Mouse (Mus musculus): ENCODE measurements around the gene Ldlrad1.

The Ldlrad1 gene

DNA sequence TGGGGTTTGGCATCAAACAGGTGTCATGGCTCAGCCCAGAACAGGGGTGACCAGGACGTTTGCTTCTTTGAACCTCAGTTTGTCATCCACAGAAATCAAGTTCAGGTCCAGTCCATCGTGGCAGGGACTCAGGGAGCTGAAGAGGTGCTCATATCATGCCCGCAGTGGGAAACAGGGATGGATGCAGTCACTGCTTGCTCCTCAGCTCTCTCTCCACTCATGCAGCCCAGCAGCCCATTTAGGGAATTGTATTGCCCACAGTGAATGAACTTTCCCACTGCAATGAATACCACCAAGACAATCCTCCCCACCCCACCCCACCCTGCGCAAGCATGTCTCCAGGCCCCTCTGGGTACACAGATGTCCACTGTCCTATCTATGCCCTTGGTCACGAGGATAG lies 3.0 kb downstream of the Ldlrad1 start:
- no peak for DNase-seq (ENCODE audit: low read depth)

DNA sequence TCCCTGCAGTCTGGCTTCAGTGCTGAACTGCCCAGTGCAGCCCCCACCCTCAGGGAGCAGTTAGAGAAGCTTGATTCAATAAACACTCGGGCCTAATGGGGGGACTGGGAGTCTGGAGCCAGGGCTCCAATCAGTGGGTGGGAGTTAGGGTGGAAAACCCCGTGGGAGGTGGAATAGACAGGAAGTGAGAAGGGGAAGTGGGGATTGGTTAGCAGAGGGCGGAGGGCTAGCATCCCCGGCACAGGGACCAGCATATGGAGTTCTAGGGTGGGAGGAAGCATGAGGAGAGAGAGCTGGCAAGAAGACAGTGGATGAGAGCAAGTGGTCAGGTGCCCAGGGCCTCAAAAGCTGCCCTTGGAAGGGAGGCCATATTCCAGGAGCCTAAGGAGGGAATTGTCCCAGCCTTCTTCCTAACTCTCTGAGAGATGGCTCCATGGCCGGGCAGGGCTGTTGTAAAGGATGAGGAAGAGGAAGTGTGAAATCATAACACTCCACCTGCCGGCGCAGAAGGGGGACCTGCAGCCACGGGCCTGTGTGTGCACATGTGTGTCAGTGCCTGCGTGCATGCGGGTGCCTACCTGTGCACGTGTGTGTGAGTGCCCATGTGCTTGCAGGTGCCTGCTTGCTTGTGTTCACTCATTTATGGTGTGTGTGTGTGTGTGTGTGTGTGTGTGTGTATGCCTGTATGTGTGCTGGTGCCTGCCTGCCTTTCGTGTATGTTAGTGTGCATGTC lies 4.5 kb downstream of the Ldlrad1 start:
- DNase-seq (ENCODE audit: low read depth) = no peak

DNA sequence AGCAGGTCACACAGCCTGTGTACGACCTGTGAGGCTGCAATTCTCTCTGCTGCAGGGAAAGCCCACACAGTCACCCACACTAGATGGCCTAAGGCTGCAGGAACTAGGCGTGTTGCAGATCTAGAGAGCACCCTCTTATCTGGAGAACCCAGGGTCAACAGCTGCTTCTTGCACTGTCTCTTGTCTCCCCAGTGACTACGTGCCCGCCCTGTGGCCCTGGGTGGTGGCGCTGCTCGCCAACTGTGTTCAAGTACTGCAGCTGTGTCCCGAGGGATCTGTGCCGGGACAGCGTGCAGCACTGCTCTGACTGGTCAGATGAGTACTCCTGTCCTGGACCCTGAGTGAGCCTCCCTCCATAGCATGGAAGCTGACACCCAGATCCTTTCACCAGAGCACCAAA lies 8.6 kb downstream of the Ldlrad1 start:
- no peak for DNase-seq (ENCODE audit: low read depth)

DNA sequence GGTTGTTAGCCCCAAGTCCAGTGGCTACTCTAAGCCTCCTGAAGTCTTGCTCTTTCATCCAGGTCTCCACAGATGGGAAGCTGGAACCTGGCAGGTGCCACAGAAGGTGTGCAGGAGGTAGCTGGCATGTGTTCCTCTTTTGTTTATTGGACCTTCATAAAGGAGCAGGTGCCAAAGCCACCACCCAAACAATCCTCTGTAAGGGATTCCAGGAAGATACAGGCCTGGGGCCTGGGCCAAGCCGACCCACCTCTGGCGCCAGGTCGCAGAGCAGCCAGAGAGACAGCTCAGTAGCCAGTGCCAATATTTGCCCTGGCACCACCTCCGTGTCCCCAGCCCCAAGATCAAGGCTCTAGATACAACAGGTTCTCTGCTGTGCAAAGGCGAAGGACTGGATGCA lies 12.5 kb downstream of the Ldlrad1 start:
- no peak for DNase-seq (ENCODE audit: low read depth)

DNA sequence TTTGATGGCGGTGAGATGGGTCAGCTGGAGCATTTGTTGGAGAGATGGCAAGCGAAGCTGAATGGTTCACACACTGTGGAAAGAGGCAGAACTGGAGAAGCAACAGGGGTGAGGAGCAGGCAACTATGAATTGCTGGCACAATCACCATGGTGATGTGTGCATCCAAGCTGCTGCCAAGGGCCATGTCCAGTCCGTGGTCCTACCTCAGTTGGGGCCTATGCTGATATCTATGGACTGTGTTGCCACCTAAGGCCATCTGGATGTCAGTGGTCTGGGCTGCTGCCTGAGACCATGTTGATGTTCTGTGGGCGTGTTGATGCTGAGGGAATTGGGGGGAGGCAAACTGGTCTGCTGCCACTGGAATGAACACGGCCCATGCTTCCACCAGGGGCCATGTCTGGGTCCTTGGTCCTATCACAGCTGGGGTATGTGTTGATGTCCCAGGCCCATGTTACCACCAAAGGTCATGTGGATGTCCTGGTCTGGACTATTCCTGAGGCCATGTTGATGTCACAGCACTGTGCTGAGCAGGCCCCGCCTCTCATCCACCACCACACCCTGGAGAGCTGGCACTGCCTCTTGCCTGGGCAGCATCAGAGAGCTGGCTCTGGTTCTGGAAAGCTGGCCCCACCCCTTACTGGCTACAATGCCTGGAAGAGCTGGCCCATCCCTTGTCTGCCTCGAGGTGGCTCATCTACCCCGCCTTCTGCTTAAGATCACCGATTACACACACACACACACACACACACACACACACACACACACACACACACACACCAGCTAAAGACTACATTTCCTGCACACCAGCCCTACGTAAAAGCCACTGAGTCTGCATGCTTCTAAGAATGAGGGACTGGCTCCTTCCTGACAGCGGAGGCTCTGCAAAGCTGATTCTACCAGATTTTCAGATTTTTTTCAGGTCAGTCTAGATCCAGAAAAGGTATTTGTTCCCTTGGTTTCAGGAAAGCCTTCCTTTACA lies 14.5 kb downstream of the Ldlrad1 start:
- peak; percentile 77 for DNase-seq (ENCODE audit: low read depth)

DNA sequence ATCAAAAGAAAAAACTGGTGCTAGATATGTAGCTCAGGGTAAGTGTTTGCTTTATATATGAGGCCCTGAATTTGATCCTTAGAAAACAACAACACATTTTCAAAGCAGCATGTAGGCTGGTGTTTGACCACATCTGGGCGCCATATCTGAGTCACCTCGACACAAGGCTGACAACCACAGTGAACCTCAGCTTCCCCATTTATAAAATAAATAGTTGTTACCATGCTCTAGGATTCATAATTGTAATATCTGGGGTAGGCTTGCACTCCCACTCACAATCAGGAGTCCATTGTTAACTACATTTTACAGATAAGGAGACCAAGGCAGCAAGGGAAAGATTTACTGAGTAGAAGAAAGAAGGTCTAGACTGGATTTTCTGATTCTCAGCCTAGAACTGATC lies 17.3 kb downstream of the Ldlrad1 start:
- DNase-seq (ENCODE audit: low read depth) = no peak

DNA sequence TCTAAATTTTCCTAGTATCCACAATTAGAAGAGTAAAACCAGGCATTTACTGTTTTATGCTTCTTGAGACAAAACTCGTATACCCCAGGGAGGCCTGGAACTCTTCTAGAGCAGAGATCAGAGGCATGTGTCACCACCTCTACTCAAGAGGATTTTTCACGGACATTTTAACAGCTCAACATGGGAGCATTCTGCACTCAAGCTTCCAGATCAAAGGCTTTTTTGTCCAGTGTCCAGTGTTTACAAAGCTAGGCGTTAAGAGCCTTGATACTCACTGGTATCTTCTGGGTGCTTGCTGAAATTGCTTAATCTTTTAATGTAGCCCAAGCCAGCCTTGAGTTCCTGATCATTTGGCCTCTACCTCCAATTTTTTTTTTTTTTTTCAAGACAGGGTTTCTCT lies 23.2 kb downstream of the Ldlrad1 start:
- no peak for DNase-seq (ENCODE audit: low read depth)

DNA sequence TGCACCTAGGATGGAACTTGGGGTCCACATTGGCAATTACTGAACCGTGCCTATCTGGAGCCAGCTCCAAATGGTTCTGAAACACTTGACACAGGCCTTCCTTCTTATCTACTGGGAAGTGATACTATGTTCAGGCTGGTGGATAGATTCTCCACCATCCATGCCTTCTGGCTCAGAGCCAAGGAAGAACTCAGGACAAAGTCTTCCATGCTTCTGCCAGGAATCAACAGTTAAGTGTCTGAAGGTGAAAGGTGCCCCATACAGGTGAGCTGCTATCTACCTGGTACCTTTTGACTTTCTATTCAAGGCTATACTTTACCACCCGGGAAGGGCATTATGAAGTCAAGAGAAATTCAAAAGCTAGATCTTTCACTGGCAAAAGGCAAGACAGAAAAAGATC lies 29.3 kb downstream of the Ldlrad1 start:
- no peak for DNase-seq (ENCODE audit: low read depth)

DNA sequence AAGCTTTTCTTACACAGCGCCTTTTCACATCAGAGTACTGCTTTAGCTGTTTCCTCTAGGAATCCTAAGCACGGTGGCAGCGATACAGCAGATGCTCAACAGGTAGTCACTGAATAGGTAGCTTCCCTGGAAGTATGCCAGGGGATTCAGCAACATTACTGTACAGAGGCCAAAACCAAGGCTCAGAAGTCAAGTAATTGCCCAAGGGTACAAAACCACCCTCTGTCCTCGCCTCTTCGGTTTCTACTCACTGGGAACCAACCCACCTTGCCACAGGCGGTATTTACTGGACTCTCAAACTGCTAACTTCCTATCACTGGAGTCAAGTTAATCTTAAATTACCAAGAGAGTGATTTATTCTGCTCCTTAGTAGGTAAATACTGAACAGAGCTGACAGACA lies 31.2 kb downstream of the Ldlrad1 start:
- no peak for DNase-seq (ENCODE audit: low read depth)

DNA sequence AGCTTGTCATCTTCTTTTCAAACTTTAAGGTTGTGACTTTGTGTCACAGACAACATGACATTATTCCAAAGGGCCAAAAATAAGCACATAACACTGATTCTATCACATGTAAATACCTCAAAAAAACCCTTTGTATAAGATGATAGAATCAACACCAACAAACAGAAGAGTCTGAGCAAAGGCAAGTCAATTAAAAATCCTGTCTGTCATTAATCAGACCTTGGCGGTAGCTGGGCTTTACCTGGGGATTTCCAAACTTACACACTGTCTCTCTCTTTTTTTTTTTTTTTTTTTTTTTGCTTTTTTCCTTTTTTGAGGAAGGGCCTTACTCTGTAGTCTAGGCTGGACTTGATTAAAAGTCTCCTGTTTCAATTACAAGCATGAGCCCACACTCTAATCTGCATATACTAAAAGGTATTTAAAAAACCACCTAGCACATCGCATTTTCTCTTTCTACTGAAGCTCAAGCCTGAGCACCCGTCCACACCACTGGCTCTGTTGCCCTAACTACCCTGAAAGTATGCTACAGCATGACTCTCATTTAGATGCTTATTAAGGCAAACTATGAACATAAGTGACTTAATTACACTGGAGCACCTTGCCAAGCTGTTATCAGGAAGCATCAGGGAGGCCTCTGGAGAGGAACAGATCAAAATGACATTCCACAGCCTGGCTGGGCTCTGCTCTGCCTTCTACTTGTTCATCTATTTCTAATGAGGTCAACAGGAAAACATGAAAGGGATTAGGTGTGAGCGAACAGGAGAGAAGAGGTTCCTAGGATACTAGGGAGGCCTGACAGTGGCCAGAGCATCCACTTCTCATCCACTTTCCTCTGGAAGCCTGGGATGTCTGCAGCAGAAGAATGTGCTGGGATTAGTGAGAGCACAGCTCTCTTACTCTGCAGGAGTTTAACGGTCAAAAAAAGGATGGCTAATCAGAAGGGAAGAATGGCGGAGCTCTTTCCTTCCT lies 34.7 kb downstream of the Ldlrad1 start:
- no peak for DNase-seq (ENCODE audit: low read depth)

DNA sequence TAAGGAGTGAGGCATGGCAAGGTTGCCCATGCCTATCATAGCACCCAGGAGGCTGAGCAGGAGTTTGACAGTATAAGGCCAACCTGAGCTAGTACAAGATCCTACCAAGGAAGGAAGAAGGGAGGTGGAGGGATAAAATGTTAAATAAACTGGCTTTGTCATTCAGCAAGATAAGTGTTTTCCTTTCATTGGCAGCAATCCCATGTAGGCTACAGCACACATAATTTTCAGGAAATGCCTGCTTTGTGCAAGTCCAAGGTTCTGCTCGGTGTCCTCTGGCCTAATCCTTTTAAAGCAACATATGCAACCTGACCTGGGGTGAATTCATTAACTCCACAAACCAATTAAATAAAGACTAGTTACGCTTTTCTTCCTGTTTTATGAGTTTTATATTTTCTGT lies 36.4 kb downstream of the Ldlrad1 start:
- DNase-seq (ENCODE audit: low read depth) = peak; percentile 59

DNA sequence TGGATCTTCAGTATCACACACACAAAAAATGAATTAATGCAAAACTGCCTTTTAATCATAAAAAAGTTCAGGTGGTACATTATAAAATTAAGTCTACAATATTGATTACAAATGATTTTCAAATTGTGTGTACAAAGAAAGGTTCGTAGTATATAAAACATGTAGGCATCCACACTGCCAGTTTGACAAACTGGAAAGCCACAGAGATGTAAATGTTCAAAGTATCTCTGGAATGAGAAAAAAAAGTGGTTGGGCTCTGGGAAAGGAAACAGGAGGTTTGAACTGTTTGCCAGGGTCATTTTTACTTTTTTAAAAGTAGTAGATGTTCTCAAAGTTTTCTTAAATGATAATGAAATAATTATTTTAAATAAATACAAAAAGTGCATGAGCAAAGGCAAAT lies 37.1 kb downstream of the Ldlrad1 start:
- peak; percentile 64 for DNase-seq (ENCODE audit: low read depth)

DNA sequence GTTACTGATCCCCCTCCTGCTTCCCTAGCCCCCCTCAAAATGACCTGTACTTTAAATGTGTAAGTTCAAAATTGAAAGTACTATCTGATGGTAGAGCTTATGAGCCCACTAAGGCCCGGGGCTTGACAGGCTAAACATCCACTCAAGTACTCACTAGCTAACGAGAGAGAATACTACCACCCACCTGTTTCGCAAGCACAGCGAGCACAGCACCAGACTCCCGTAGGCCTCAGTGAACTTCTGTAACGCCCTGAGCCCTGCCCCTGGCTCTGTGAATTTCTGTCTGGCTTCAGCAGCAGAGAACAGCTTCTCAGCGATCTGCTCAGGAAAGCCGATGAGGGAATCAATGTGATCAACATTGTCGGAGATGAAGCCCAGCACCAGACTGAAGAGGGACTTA lies 38.1 kb downstream of the Ldlrad1 start:
- DNase-seq (ENCODE audit: low read depth) = peak; percentile 29

DNA sequence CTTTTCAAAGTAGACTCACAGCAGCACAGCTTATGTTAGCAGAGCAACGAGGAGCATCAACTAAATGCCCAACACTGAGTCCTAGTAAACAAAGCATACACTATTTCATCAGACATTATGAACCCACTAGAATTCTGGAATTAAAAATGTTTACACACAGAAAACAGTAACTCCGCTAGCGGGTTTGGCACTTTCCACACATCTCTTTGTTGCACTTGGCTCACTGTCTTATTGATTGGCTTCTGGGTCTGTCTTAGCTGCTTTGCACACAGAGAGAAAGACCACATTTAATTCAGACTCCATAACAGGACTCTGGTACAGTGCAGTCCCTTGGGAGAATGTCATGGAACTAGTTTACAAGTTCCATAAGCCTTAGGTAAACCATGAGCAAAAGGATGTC lies 39.1 kb downstream of the Ldlrad1 start:
- DNase-seq (ENCODE audit: low read depth) = peak; percentile 11

DNA sequence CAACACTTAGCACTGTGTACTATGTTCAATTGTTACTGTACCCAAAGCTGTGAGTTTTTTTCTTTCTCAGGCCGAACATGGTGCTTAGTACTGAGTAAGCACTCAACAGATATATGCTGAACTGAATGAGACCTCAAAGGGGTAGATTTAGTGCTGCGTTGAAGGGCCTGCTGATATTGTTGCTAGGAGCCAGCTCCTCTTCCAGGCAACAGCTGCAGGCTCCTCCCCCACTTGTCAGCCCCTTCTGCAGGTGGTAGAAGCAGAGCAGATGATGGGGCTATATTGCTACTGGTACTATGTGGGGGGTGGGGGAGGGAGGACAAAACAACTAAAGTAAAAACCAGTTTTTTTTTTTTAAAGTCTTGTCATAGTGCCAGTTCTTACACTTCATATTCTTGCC lies 40.5 kb downstream of the Ldlrad1 start:
- DNase-seq (ENCODE audit: low read depth) = no peak

DNA sequence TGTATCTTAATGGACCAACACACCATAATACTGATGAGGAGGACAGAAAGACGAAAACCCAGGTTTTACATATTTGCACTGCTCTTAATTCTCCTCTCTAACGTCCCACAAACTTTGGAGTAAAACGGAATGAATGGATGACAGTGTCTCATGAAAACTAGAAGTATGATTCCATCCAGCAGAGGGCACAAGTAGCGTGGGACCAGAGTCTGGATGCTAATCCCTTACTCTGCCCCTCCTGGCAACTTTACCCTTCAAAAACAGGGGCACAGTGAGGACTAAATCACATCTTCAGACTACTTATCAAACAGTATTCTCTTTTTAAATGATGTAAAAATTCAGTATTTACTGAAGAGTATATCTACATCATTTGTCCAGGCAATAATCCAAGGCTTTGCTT lies 41.5 kb downstream of the Ldlrad1 start:
- peak; percentile 82 for DNase-seq (ENCODE audit: low read depth)

DNA sequence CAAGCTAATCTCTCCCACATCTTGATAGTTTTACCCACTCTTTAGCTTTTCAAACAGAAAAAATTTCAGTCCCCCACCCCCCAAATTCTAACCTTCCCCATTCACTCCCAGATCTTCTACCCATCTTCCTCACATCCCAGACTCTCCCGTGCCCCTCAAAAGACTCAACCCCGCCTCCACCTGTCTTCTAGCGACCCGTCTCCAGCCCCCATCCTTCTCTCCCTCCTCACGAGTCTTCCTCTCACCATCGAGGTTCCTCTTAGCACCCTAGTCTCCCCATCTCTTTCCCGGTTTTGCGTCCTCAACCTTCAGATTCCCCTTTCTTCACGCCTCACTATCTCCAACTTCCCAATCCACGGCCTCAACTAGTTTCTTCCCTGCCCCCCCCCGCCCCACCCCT lies 43.5 kb downstream of the Ldlrad1 start:
- no peak for DNase-seq (ENCODE audit: low read depth)

DNA sequence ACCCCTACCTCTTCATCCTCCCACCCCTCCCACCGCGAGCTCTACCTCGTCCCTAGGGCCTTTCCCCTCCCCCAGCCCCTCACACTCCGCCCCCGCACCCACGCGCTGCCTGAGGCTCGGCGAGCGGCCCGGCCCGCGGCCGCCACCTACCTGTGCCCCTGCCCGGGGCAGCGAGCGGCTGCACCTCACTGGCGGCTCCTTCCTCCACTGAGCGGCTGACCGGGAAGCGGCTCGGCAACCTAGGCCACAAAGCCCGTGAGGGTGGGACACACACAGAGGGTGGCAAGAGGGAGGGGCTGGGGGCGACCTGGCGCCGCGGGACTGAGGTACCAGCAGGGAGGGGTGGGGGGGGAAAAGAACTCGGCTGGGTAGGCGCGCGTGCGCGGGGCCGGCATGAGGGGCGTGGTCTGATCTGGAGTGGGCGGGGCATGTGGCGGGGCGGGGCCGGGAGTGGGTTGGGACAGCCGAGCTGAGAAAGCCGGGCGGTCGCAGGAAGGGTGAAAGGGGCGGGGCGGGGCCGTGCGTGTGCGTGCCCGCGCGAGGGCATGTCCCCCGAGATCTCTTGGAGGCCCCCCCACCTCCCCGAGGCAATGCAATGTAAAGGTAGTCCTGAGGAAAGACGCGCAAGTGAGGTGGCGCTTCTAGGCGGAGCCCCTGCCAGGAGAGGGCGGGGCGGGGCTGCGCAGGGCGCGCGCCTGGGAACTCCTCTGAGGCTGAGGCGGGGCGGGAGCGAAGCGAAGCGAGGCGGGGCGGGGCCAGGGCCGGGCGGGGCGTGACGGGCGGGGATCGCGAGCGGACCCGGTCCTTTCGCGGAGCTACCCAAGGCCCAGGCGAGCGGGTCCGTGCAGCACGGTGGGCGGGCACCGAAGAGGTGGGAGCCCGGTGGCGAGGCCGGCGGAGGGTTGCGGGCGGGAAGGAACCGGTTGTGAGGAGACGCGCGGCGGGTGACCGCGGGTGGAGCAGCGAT lies 44.4 kb downstream of the Ldlrad1 start, which contains the start of the genes Lrrc42 and Hspb11:
Lrrc42 (minus strand) TSS at position 408 of the 967 bp plus-strand sequence.
Hspb11 (plus strand) TSS at position 469 of the 967 bp plus-strand sequence.
- peak; percentile 100 for DNase-seq (ENCODE audit: low read depth)

DNA sequence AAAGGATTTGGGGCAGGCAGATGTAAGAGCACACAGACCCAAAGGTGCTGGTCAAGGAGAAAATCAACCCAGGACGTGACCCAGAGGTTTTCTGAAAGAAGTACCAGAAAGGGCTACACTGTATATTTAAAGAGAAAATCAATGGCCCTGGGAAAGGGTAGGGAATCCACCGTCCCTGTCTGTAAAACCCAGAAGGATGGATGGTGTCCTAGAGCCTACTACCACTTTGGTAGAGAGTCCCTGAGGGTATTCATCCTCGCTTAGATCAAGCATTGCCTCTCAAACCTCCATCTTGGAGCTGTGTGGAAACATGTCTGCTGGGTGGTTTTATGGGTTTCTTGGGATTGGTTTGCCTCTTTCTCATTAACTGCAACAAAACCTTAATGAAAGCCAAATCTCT lies 45.4 kb downstream of the Ldlrad1 start:
- DNase-seq (ENCODE audit: low read depth) = peak; percentile 33

DNA sequence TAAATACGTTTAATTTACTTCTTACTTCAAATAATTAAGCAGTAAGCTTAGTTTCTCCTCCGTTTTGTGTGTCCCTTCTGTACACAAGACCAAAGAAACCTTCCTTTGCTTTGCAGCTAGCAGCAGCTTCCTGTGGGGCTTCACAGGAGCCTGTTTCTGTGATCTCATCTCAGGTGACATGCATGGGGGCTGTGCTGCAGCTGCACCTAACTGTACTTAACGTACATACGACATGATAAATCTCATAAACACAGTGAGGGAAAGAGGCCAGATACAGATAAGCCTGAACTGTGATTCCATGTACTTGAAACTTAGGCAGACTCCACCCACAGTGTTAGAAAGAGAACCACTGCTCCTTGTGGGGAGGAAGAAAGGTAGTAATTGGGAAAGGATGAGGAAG lies 51.0 kb downstream of the Ldlrad1 start:
- no peak for DNase-seq (ENCODE audit: low read depth)
